Mouse (Mus musculus): ENCODE measurements around the gene 5830473C10Rik. TPM values are rescaled to one million over a fixed set of nuclear protein-coding genes. Genes with fewer than 3 reads are reported as not detected.

Gene 5830473C10Rik
- polyA plus RNA-seq (2012; rRNA removed), result not detected in 2 replicates

DNA sequence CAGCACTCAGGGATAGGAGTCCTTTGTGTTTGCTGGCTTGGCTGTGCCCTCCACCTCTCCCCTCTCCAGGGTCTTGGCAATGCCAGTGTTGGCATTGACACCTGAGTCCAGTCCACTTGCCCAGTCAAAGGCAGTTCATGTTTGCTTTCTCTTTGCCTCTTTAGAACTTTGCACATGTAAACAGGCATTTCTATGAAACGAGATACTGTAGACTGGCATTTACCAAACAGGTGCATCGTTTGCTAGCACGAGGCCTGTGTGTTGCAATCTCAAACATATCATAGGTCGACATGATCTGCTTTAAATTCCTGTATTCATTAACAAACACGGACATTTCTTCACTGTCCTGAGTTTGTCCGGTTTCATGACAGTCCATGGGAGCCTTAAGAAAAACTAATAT lies at the start of gene 5830473C10Rik:
Gene 5830473C10Rik, plus strand, starts transcription at position 365 of the 400 bp plus-strand sequence.
- no peak for TF ChIP-seq CTCF (IDR thresholded peaks at IDR 0.05; ENCODE audit: extremely low read depth, insufficient read length, insufficient replicate concordance, low read depth, low read length)
- TF ChIP-seq POLR2A (IDR thresholded peaks at IDR 0.05; ENCODE audit: low read depth, low read length), result no peak
- Histone ChIP-seq H3K27me3 (ENCODE audit: control insufficient read depth, insufficient read depth, low read length) (no peaks in the 10 kb centered on the region), H3K36me3 (ENCODE audit: control insufficient read depth, insufficient read depth, low read length) (no peaks in the 10 kb centered on the region), H3K4me3 (ENCODE audit: low read depth, low read length) (no peak within 1 kb of the TSS), H3K4me1 (ENCODE audit: control insufficient read depth, insufficient read depth, insufficient read length, low read length) (no peaks in the 10 kb centered on the region), H3K27ac (ENCODE audit: insufficient read depth, low read depth, low read length) (no peak within 1 kb of the TSS)
- 37% methylated on average over 6 of the region's 6 CpGs for WGBS

DNA sequence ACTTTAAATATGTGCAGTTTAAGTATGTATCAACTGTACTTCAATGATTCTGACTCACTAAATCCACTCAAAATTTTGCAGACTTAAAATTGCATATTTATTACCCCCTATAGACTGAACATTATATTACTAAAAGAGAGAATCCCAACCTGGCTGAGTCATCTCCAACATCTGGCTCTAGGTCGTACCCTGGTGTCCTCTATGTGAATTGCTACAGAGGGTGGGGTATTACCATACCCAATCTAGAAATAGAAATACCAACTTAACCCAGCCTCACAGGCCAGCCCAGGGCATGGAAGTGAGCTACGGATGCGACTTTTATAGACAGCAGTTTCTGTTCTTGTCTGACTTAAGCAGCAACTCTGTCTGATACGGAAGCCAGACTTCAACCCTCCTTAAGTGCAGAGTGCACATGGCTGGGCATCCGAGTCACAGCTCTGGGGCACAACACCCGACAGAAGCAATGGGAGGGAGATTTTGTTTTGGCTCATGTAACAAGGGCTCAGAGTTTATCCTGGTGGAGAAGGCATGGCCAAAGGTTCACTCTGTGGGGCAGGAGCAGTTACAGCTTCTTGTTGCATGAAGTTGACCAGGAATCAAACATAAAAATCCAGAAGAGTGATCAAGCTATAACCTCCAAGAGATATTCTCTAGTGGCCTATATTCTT lies 48.5 kb upstream of the 5830473C10Rik start:
- TF ChIP-seq POLR2A (IDR thresholded peaks at IDR 0.05; ENCODE audit: low read depth, low read length), result no peak
- TF ChIP-seq CTCF (IDR thresholded peaks at IDR 0.05; ENCODE audit: extremely low read depth, insufficient read length, insufficient replicate concordance, low read depth, low read length), result no peak
- Histone ChIP-seq H3K27ac (ENCODE audit: insufficient read depth, low read depth, low read length) (no peak overlapping the region), H3K36me3 (ENCODE audit: control insufficient read depth, insufficient read depth, low read length) (no peaks in the 10 kb centered on the region), H3K27me3 (ENCODE audit: control insufficient read depth, insufficient read depth, low read length) (no peaks in the 10 kb centered on the region), H3K4me1 (ENCODE audit: control insufficient read depth, insufficient read depth, insufficient read length, low read length) (no peaks in the 10 kb centered on the region), H3K4me3 (ENCODE audit: low read depth, low read length) (no peak overlapping the region)
- 71% methylated on average over 6 of the region's 6 CpGs for WGBS

DNA sequence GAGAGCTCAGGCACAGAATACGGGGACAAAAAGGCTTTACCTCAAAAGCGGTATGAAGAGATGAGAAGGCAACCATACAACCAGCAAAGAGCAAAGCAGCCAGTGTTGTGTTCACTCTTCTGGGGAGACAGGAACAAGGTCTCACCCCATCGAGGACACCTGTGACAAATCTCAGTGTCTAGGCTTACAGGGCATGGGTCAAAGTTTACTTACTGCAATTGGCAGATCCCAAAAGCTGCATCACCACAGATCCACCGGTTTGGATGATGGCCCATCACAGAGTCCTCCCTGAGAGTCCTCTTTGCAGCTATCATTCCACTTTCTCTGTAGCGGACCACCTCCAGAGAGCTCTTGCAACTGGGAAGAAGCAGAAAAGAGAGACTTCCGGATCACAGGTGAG lies 45.3 kb upstream of the 5830473C10Rik start:
- no peaks in the 10 kb centered on the region for H3K27me3 ChIP-seq (ENCODE audit: control insufficient read depth, insufficient read depth, low read length)
- peaks cover 3% of the 10 kb centered on the region; the same call in 1 of the 2 replicates for H3K4me1 ChIP-seq (ENCODE audit: control insufficient read depth, insufficient read depth, insufficient read length, low read length)
- no peak overlapping the region for H3K27ac ChIP-seq (ENCODE audit: insufficient read depth, low read depth, low read length)
- 70% methylated on average over 6 of the region's 6 CpGs for WGBS
- no peak overlapping the region for H3K4me3 ChIP-seq (ENCODE audit: low read depth, low read length)
- no peaks in the 10 kb centered on the region for H3K36me3 ChIP-seq (ENCODE audit: control insufficient read depth, insufficient read depth, low read length)
- no peak for TF ChIP-seq POLR2A (IDR thresholded peaks at IDR 0.05; ENCODE audit: low read depth, low read length)
- TF ChIP-seq CTCF (IDR thresholded peaks at IDR 0.05; ENCODE audit: extremely low read depth, insufficient read length, insufficient replicate concordance, low read depth, low read length), result no peak

DNA sequence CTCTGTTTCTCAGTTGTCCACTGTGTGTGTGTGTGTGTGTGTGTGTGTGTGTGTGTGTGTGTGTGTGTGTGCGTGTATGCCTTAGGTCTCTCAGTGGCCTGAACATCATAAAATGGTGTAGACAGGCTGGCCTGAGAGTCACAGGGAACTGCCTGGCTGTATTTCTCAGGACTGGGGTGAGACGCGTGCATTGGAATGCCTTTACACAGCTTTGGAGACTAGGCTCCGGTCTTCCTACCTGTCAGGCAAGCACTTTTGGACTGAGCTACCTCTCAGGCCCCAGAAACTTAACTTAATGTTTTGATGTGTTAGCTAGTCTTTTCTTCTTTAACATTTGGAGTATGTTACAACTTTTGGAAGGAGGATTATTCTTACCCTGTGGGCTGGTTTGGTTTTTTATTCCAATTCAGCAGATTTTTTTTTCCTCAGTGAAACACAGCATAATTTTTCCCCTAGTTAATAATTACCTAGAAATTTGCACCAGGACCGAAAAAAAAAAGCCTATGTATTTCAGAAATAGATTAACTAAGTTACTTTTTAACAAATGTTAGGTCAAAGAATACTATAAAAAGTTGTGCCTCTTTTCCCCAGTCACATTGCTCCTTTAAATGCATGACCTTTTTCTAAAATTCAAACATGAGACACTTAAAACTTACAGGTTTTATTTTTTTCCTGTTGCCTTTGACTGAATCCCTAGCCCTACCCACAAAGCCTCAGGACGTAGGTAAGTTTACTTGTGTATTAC lies 42.4 kb upstream of the 5830473C10Rik start, which contains the start of gene Afm:
Gene Afm, plus strand, starts transcription at position 577 of the 745 bp plus-strand sequence.
- TF ChIP-seq POLR2A (IDR thresholded peaks at IDR 0.05; ENCODE audit: low read depth, low read length) (no peak), CTCF (IDR thresholded peaks at IDR 0.05; ENCODE audit: extremely low read depth, insufficient read length, insufficient replicate concordance, low read depth, low read length) (no peak)
- H3K27me3 ChIP-seq (ENCODE audit: control insufficient read depth, insufficient read depth, low read length), result no peaks in the 10 kb centered on the region
- peaks cover 3% of the 10 kb centered on the region; the same call in 1 of the 2 replicates for H3K4me1 ChIP-seq (ENCODE audit: control insufficient read depth, insufficient read depth, insufficient read length, low read length)
- no peaks in the 10 kb centered on the region for H3K36me3 ChIP-seq (ENCODE audit: control insufficient read depth, insufficient read depth, low read length)
- no peak within 1 kb of the TSS for H3K4me3 ChIP-seq (ENCODE audit: low read depth, low read length)
- no peak within 1 kb of the TSS for H3K27ac ChIP-seq (ENCODE audit: insufficient read depth, low read depth, low read length)
- 29% methylated on average over 6 of the region's 6 CpGs for WGBS

DNA sequence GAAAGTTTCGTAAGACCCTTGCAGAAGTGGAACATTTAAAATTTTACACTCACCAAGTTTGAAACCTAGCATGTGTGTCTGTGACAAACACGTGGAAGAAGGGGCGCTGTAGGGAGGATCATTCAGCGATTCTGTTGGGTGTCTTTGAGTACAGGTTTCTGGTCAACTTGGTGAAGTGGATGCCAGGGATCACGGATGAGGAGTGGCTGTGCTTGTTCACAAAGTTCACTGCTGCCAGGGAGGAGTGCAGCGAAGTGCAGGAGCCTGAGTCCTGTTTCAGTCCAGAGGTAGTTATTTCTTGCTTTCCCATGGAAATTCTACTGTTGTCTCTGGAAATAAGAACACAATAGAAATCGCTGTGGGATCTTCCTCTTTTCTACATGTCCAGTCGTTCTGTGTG lies 9.7 kb upstream of the 5830473C10Rik start:
- Histone ChIP-seq H3K27me3 (ENCODE audit: control insufficient read depth, insufficient read depth, low read length) (no peaks in the 10 kb centered on the region), H3K4me3 (ENCODE audit: low read depth, low read length) (no peak overlapping the region), H3K4me1 (ENCODE audit: control insufficient read depth, insufficient read depth, insufficient read length, low read length) (no peaks in the 10 kb centered on the region), H3K27ac (ENCODE audit: insufficient read depth, low read depth, low read length) (no peak overlapping the region), H3K36me3 (ENCODE audit: control insufficient read depth, insufficient read depth, low read length) (no peaks in the 10 kb centered on the region)
- WGBS, result 84% methylated on average over 8 of the region's 8 CpGs
- TF ChIP-seq CTCF (IDR thresholded peaks at IDR 0.05; ENCODE audit: extremely low read depth, insufficient read length, insufficient replicate concordance, low read depth, low read length), result no peak
- no peak for TF ChIP-seq POLR2A (IDR thresholded peaks at IDR 0.05; ENCODE audit: low read depth, low read length)

DNA sequence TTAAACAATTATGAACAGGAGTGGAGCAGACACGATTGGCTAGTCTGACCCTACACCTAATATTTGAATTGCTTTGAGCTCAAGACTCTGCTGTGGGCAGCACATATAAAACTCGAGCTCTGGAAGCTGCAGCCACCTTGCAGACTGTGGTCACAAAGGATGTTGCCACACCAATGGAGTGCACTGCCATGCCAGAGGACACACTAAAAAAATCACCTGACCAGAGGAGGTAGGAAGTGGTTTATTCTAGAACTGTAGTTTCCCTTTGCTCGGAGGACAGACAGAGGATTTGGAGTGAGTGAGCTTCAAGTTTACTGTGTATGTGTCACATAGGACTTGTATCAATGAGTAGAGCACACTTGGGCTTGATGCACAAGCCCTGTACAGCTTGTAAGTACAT lies 4.9 kb upstream of the 5830473C10Rik start:
- H3K4me1 ChIP-seq (ENCODE audit: control insufficient read depth, insufficient read depth, insufficient read length, low read length), result no peaks in the 10 kb centered on the region
- H3K4me3 ChIP-seq (ENCODE audit: low read depth, low read length), result no peak overlapping the region
- H3K27me3 ChIP-seq (ENCODE audit: control insufficient read depth, insufficient read depth, low read length), result no peaks in the 10 kb centered on the region
- H3K27ac ChIP-seq (ENCODE audit: insufficient read depth, low read depth, low read length), result no peak overlapping the region
- TF ChIP-seq CTCF (IDR thresholded peaks at IDR 0.05; ENCODE audit: extremely low read depth, insufficient read length, insufficient replicate concordance, low read depth, low read length), result no peak
- no peak for TF ChIP-seq POLR2A (IDR thresholded peaks at IDR 0.05; ENCODE audit: low read depth, low read length)
- WGBS, result 63% methylated on average over 3 of the region's 3 CpGs
- H3K36me3 ChIP-seq (ENCODE audit: control insufficient read depth, insufficient read depth, low read length), result no peaks in the 10 kb centered on the region

DNA sequence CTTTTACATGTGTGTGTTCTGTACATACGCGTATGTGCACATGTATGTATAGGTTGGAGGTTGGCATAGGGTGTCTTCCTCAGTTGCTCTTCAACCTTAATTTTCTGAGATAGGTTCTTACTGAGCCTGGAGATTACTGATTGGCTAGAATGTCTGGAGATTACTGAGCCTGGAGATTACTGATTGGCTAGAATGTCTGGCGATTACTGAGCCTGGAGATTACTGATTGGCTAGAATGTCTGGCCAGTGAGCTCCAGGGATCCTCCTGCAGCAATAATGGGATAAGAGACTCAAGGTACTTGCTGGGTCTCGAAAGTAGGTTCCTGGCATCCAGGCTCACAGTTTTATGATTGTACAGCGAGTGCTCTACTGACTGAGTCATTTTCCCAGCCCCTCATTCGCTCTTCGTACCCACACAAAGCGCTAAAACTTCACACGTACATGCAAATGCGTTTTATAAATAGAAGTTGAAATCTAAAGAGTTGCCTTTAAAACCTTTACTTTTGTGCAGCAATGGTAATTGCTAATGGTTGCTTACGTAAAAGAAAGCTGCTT lies 891 bp downstream of the 5830473C10Rik start:
- Histone ChIP-seq H3K4me1 (ENCODE audit: control insufficient read depth, insufficient read depth, insufficient read length, low read length) (no peaks in the 10 kb centered on the region), H3K4me3 (ENCODE audit: low read depth, low read length) (no peak overlapping the region), H3K27me3 (ENCODE audit: control insufficient read depth, insufficient read depth, low read length) (no peaks in the 10 kb centered on the region), H3K36me3 (ENCODE audit: control insufficient read depth, insufficient read depth, low read length) (no peaks in the 10 kb centered on the region), H3K27ac (ENCODE audit: insufficient read depth, low read depth, low read length) (no peak overlapping the region)
- WGBS, result 97% methylated on average over 11 of the region's 11 CpGs
- TF ChIP-seq POLR2A (IDR thresholded peaks at IDR 0.05; ENCODE audit: low read depth, low read length) (no peak), CTCF (IDR thresholded peaks at IDR 0.05; ENCODE audit: extremely low read depth, insufficient read length, insufficient replicate concordance, low read depth, low read length) (no peak)
